Mouse (Mus musculus) B cell, adult 2 months (primary cell): ENCODE measurements around the gene Cyfip2.

Source experiments
- DNase-seq, 2 experiments: peaks; one replicate each; pipeline ENCODE4 v3.0.0; 2022

The Cyfip2 gene

DNA sequence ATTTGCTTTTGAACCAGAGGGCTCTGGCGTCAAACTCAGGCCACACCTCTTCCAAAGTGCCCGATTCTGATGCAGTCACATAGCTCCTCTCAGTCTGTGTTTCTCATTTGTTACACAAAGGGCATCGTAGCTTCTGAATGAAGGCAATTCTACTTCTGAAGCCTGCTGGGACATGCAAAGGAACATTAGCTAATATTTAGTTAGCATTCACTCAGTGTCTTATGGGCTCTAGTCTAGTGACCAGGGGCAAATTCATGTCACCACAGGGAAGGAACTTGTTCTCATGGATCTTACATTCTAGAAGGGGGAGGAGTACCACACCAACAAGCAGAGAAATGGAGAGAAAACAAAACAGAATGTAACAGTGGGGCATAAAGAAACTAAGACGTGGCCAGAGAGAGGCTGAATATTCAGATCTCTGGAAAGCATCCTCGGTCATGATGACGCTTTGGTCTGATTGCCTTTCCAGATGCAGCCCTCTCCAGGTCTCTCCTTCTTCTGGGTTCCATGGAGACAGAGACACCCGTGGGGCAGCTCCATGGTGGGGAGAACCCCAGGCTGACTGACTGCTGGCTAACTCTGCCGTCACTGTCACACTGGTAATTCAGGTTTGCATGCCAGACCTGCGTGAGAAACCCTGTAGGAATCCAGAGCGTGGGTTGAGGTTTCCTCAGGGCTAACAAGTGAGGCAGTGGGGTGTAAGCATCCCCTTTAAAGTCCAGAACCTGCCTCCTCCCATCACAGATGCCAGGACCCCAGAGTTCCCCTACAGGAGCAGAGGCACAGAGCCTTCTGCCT lies 135.2 kb downstream of the Cyfip2 start:
- DNase-seq: no peak

DNA sequence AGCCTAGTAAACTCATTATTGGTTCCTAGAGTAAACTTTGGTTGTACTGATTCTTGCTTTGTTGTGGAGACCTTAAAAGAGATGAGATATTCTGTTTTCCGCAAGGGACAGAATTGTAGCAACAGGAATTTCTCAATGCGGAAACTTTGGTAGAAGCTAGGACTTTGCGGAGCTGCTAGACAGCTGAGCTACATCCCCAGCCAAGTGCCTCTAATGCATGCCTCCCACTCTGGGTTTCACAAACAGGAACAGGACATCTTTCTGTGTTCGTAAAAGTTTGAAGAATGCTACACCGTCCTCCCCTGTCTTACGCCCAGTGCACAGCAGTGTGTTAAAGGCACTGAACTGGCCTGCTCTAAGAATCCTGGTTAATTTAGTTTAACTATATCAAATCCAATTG lies 136.5 kb downstream of the Cyfip2 start:
- DNase-seq: no peak

DNA sequence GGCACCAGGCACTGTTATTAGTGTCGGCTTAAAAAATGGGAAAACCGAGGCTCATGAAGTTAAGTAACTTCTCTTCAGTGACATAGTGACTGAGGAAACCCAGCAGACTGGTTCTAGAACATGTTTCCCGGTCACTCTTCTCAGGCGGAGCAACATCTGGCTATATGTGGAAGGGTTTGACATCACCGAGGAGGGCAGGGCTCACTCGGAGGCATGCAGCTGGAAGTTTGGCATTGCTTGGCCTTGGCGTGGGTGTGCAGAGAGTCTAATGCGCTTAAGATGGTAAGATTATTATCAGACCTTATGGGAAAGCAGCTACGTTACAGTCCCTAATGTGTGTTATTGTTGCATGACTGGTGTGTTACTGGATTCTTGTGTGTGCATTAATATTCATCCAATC lies 140.5 kb downstream of the Cyfip2 start:
- no peak for DNase-seq

DNA sequence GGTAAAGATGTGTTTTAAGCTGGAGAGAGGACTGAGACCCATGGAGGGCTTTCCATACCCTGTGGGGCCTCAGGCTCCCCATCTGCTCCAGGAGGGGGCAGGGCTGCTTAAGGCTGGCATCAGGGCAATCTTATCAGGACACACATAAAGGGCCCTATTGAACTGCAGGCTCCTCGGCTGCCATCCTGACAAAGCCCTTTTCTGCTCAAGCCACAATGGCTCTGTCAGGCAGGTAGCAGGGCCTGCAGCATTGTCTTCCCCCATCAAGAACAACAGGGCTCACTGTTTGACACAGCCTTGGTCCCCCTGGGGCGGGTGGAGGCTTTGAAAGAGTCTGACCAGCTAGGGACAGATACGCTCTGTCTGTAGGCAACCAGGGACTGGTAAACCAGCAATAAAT lies 142.8 kb downstream of the Cyfip2 start:
- DNase-seq: no peak

DNA sequence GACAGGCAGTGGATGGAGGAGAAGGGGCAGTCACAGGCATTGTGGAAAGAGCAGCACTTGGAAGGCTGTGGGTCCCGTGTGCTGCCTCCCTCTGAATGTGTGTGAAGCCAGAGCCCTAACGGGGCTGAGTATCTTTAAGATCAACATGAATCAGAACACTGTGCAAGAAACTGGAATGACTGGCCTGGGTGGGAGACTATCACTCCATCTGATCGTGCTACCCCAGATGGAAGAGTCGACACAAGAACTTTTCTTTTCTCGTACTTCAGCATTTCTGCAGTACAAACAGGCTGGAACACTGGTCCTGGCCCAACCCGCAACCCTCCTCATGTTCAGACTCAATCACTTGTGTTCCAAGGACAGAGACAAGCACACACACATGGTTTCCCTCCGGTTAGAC lies 144.2 kb downstream of the Cyfip2 start:
- no peak for DNase-seq

DNA sequence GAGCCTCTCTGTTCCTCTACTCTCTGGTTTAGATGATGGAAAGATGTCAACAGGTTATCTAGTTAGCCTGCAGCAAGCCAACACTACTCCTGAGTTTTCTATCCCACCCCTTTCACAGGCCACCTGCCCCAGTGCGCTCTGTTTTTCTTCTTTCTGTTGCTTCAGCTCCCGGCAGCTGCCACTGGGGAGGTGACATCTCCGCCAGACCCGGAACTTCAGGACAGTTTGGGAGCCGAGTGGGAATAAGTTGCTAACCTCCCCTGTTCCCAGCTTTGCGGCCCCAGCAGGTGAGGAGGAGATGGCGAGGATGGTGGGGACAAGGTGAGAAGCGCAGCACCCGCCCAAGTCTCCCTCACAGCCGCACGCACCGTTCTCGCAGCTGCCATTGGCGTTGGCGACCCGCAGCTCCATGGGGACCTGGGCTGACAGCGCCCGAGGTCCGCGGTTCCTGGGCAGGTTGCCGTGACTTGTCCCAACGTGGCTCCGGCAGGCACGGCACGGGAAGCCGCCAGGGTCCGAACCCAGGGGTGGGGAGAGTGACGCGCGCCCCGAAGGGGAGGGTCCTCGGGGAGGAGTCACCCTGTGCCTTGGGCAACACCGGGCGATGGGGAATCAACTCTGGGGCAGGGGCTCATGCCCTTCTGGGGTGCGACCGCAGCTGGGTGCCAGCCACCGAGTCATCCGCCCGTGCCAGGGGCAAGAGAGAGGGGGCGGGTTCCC lies 146.6 kb downstream of the Cyfip2 start, which contains the start of gene Nipal4:
Gene Nipal4, minus strand, starts transcription at position 643 of the 720 bp plus-strand sequence.
- peak; percentile 40 to 48 for DNase-seq

DNA sequence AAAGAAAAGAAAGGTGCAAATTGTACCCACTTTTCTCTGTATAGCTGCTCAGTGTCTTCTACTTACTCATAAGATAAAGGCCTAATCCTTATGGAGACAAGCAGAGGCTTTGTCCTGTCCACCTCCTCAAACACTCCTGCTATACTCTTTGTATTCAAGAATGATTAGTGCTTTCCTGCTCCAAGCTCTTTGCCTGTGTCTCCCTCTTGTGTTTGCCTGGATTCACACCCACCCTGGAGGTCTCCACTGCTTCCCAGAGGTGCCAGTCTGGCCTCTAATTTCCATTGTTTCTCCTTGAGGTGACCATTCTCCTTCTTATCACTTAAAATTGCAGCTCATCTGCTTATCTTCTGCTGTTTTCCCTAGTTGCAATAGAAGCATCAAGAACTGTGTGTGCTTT lies 155.2 kb downstream of the Cyfip2 start:
- no peak for DNase-seq

DNA sequence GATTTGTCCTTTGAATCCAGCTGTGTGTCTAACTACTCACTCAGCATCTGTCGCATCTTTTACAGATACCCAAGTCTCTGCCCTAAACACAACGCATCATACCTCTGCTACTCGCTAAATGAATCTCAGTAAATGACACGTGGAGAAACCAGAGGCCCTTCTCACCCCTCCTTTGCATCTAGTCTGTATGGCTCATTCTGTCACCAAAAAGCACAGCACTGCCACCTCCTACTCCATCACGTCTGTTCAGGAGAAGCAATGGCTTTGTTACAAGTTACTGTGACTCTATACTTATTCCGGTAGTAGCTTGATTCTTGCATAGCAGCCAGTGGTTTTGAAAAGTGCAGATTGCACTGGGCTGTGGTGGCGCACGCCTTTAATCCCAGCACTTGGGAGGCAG lies 155.7 kb downstream of the Cyfip2 start:
- DNase-seq: no peak

DNA sequence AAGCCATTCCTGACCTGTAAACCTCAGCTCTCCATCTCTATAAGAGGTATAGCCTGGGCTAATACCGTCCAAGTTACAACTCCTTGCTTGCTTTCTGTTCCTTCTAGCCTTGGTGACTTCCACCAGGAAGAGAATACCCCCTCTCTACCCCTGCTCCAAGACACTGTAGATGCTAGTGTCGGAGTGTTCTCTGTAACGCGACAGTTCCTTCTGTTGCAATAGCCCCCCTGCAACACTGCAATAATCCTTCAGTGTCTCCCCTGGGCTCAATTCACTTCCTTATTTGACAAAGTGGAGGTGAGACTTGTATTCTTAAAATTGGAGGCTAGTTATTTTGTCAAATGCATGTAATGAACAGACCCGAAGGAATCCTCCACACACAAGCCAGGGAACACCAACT lies 166.0 kb downstream of the Cyfip2 start:
- DNase-seq: no peak

DNA sequence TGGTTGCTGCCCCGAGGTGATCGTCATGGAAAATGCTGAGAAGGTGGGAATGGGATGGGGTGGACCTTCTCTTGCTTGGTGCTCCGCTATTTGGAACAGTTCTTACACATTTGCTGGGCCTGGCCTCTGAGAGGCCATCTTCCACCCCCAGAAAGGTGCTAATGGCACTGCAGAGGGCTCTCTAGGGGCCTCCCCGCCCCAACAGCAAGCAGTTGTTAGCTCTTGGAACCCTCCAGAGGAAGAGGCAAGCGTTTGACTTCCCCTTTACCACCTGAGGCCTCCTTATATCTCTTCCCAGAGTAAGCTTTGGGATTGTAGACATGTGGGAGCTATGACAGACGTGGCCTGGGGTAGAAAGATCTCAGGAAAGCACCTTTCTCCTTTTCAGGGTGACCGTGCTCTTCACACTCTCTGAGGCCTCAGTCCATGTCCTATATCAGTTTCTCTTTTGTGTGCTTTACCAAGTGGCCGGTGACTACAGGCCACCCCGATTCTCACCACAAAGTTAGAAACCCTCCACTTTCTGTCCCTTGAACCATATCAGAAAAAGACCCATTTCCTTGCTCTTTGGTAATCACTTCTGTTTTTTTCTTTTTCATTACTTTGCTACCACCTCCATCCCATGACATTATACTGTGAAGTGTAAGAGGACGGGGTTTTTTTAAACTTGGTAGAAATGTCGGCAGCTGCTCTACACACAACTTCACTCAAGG lies 167.3 kb downstream of the Cyfip2 start:
- peak; percentile 49 to 50 for DNase-seq
